Mouse (Mus musculus) kidney, adult 10 weeks (tissue): ENCODE results near the gene Cacna1c. TPM values are rescaled to one million over a fixed set of nuclear protein-coding genes. Genes with fewer than 3 reads are reported as not detected.

Source experiments
- polyA plus RNA-seq: library from polyadenylated mRNA; stranded (reverse); fragments of 350-450 nt; fragmentation: Illumina TruSeq; extraction: RNeasy Lipid Tissue Mini Kit (QIAGEN cat#74804); gene quantifications from one replicate; pipeline ENCODE4 v1.2.3, GENCODE M21; 2014; ENCODE audit warnings: low read depth, low replicate concordance

Gene Cacna1c
- polyA plus RNA-seq = 0.73 TPM

GRCm38 (mm10) chr6:119196382-119197305 is at the start of gene Cacna1c:
Gene Cacna1c (minus strand): TSS chr6:119196418.

GRCm38 (mm10) chr6:119236241-119236640 is 40.0 kb upstream of the Cacna1c start, which contains the start of gene Cacna2d4:
Gene Cacna2d4 (plus strand): TSS chr6:119236526.

GRCm38 (mm10) chr6:119175078-119175853 is 21.0 kb downstream of the Cacna1c start, which contains the start of gene Dcp1b:
Gene Dcp1b (plus strand): TSS chr6:119175253.

GRCm38 (mm10) chr6:118561745-118562609 is 634.2 kb downstream of the Cacna1c start, which contains the start of gene Ankrd26:
Gene Ankrd26 (minus strand): TSS chr6:118562226.

Other genes starting within 250 kb of the Cacna1c start
- gene Dcp1b, start 21.2 kb downstream of the Cacna1c start, polyA plus RNA-seq = 3.7 TPM
- not detected for gene Cacna2d4, start 40.1 kb upstream of the Cacna1c start, polyA plus RNA-seq
- 0.89 TPM for gene Lrtm2, start 134.3 kb upstream of the Cacna1c start, polyA plus RNA-seq
- 53.2 TPM for gene Adipor2, start 221.3 kb upstream of the Cacna1c start, polyA plus RNA-seq